Mouse (Mus musculus): ENCODE measurements around the gene Dok1. TPM values are rescaled to one million over a fixed set of nuclear protein-coding genes. Genes with fewer than 3 reads are reported as not detected.

Dok1 gene
- polyA plus RNA-seq, 1 experiment from 2014 or later: 8.8 TPM

Small RNA genes within 50 kb of the gene (microRNA-seq; reads per million reads assigned to microRNA genes)
- gene Mir7040: not detected

Other genes starting within 250 kb of the Dok1 start
- 2.0 and 2.4 TPM in 2 replicates for gene Sema4f, start 93.7 kb downstream of the Dok1 start, polyA plus RNA-seq (2016; fragmentation: Nextera tagmentation; extraction: Ambion mirVana)
- gene M1ap, start 86.6 kb downstream of the Dok1 start, polyA plus RNA-seq (2016; fragmentation: Nextera tagmentation; extraction: Ambion mirVana): 0.09 and 0.23 TPM in 2 replicates
- 7.9 and 9.3 TPM in 2 replicates for gene Loxl3, start 702 bp upstream of the Dok1 start, polyA plus RNA-seq (2016; fragmentation: Nextera tagmentation; extraction: Ambion mirVana)
- 162 and 175 TPM in 2 replicates for gene Aup1, start 21.1 kb upstream of the Dok1 start, polyA plus RNA-seq (2016; fragmentation: Nextera tagmentation; extraction: Ambion mirVana)
- 79.7 and 82.7 TPM in 2 replicates for gene Htra2, start 21.8 kb upstream of the Dok1 start, polyA plus RNA-seq (2016; fragmentation: Nextera tagmentation; extraction: Ambion mirVana)
- 1.8 and 2.0 TPM in 2 replicates for gene Dqx1, start 24.4 kb upstream of the Dok1 start, polyA plus RNA-seq (2016; fragmentation: Nextera tagmentation; extraction: Ambion mirVana)
- gene Tlx2, start 36.8 kb upstream of the Dok1 start, polyA plus RNA-seq (2016; fragmentation: Nextera tagmentation; extraction: Ambion mirVana): 0.79 TPM in 1 of 2 replicates, not detected in the other
- 36.5 and 37.7 TPM in 2 replicates for gene Pcgf1, start 44.4 kb upstream of the Dok1 start, polyA plus RNA-seq (2016; fragmentation: Nextera tagmentation; extraction: Ambion mirVana)
- gene Lbx2, start 52.9 kb upstream of the Dok1 start, polyA plus RNA-seq (2016; fragmentation: Nextera tagmentation; extraction: Ambion mirVana): 0.29 and 0.73 TPM in 2 replicates
- gene Ccdc142, start 68.1 kb upstream of the Dok1 start, polyA plus RNA-seq (2016; fragmentation: Nextera tagmentation; extraction: Ambion mirVana): 2.0 and 3.1 TPM in 2 replicates
- 2.4 and 3.1 TPM in 2 replicates for gene Gm42688, start 68.1 kb upstream of the Dok1 start, polyA plus RNA-seq (2016; fragmentation: Nextera tagmentation; extraction: Ambion mirVana)
- 148 and 153 TPM in 2 replicates for gene Mrpl53, start 75.6 kb upstream of the Dok1 start, polyA plus RNA-seq (2016; fragmentation: Nextera tagmentation; extraction: Ambion mirVana)
- gene Mogs, start 82.0 kb upstream of the Dok1 start, polyA plus RNA-seq (2016; fragmentation: Nextera tagmentation; extraction: Ambion mirVana): 31.8 and 33.7 TPM in 2 replicates
- gene Wbp1, start 88.1 kb upstream of the Dok1 start, polyA plus RNA-seq (2016; fragmentation: Nextera tagmentation; extraction: Ambion mirVana): 138 and 180 TPM in 2 replicates
- 18.2 and 18.7 TPM in 2 replicates for gene Ino80b, start 92.0 kb upstream of the Dok1 start, polyA plus RNA-seq (2016; fragmentation: Nextera tagmentation; extraction: Ambion mirVana)
- gene Rtkn, start 102.0 kb upstream of the Dok1 start, polyA plus RNA-seq (2016; fragmentation: Nextera tagmentation; extraction: Ambion mirVana): 35.3 and 39.7 TPM in 2 replicates
- 13.0 and 14.6 TPM in 2 replicates for gene Wdr54, start 122.9 kb upstream of the Dok1 start, polyA plus RNA-seq (2016; fragmentation: Nextera tagmentation; extraction: Ambion mirVana)
- 1.9 and 2.0 TPM in 2 replicates for gene 1700003E16Rik, start 122.9 kb upstream of the Dok1 start, polyA plus RNA-seq (2016; fragmentation: Nextera tagmentation; extraction: Ambion mirVana)
- gene Dctn1, start 132.4 kb upstream of the Dok1 start, polyA plus RNA-seq (2016; fragmentation: Nextera tagmentation; extraction: Ambion mirVana): 105 and 128 TPM in 2 replicates
- gene Slc4a5, start 186.4 kb upstream of the Dok1 start, polyA plus RNA-seq (2016; fragmentation: Nextera tagmentation; extraction: Ambion mirVana): 0.67 and 0.79 TPM in 2 replicates